In the genomic region with DNA sequence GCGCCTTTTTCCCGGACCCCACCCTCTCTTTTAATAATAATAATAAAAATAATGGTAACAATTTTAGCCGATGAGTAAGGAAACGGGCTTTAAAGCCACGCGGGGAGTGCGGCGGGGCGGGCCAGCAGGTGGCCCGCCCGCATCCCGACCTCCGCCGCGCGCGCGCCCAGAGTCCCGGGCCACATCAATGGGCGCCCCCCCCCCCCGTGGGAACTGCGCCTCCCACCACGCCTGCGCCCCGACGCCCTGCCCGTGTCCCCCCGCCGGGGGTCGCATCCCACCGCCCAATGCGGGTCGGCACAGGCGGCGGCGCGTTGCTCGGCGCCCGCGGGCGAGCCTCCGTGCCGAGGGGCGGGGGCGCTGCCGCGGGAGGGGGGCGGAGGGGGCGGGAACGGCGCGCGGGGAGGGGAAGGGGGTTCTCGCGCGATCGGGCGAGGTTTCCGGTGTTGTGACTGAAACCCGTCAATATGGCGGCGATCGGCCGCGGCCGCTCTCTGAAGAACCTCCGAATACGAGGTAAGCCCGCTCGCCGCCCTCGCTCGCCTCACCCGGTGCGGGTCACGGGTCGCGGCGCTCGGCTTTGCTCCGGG, we compare ENCODE assay signal across 7 mouse cellular contexts. TPM values are rescaled to one million over a fixed set of nuclear protein-coding genes. Genes with fewer than 3 reads are reported as not detected.
A peak's percentile ranks its signal among the peaks of the same experiment; 100 is the strongest.
DNase-seq lines count a peak whose midpoint lies in the region; ATAC-seq lines count a peak whose summit lies in the region.

A gene (plus strand): TSS at position 444 of the 590 bp plus-strand sequence.

- WGBS in intestine, embryonic 15.5 days = under 1% methylated on average over 66 of the region's 82 CpGs
- 0% methylated on average over 57 of the region's 82 CpGs for WGBS in limb, embryonic 10.5 days
- under 1% methylated on average over 40 of the region's 82 CpGs for WGBS in midbrain, embryonic 12.5 days

- peak within 1 kb of the TSS; percentile 85 for H3K4me2 ChIP-seq in intestine, embryonic 15.5 days (replicated peaks)
- peak within 1 kb of the TSS; percentile 79 for H3K4me2 ChIP-seq in midbrain, embryonic 12.5 days (replicated peaks)

- peaks cover 10% of the 10 kb centered on the region; the same call in 1 of the 2 replicates for H3K4me1 ChIP-seq in intestine, embryonic 15.5 days (replicated peaks)
- H3K4me1 ChIP-seq in limb, embryonic 10.5 days = peaks cover 23% of the 10 kb centered on the region
- H3K4me1 ChIP-seq in midbrain, embryonic 12.5 days = peaks cover 20% of the 10 kb centered on the region

- H3K27me3 ChIP-seq in intestine, embryonic 15.5 days (replicated peaks) = no peaks in the 10 kb centered on the region
- H3K27me3 ChIP-seq in limb, embryonic 10.5 days (ENCODE audit: low read depth, poor library complexity, severe bottlenecking) = no peaks in the 10 kb centered on the region
- no peaks in the 10 kb centered on the region for H3K27me3 ChIP-seq in midbrain, embryonic 12.5 days

- H3K27ac ChIP-seq in intestine, embryonic 15.5 days = peak within 1 kb of the TSS; percentile 96
- H3K27ac ChIP-seq in limb, embryonic 10.5 days = peak within 1 kb of the TSS; percentile 97
- peak within 1 kb of the TSS; percentile 96 for H3K27ac ChIP-seq in midbrain, embryonic 12.5 days (replicated peaks)

- H3K4me3 ChIP-seq in intestine, embryonic 15.5 days (replicated peaks) = peak within 1 kb of the TSS; percentile 92
- H3K4me3 ChIP-seq in limb, embryonic 10.5 days = peak within 1 kb of the TSS; percentile 94
- peak within 1 kb of the TSS; percentile 95 for H3K4me3 ChIP-seq in midbrain, embryonic 12.5 days

- H3K36me3 ChIP-seq in intestine, embryonic 15.5 days = no peaks in the 10 kb centered on the region
- H3K36me3 ChIP-seq in limb, embryonic 10.5 days = no peaks in the 10 kb centered on the region
- H3K36me3 ChIP-seq in midbrain, embryonic 12.5 days = no peaks in the 10 kb centered on the region

- DNase-seq in adrenal gland, adult (ENCODE audit: inconsistent age in 2 of 2, low spot score in 1 of 2) = peak; percentile 86 to 96
- peak; percentile 91 for DNase-seq in embryo, embryonic 10 days (ENCODE audit: low spot score)
- peak; percentile 84 for DNase-seq in gastrocnemius, postnatal 25 days
- DNase-seq in limb, embryonic 10.5 days (ENCODE audit: low spot score) = peak; percentile 93
- peak; percentile 67 for DNase-seq in skeletal muscle tissue, adult 2 months (ENCODE audit: low read depth, low spot score)

- H3K9ac ChIP-seq in intestine, embryonic 15.5 days = peak within 1 kb of the TSS; percentile 93
- peak within 1 kb of the TSS; percentile 87 for H3K9ac ChIP-seq in midbrain, embryonic 12.5 days (replicated peaks)

- ATAC-seq in intestine, embryonic 15.5 days = peak; percentile 91
- ATAC-seq in midbrain, embryonic 12.5 days (ENCODE audit: low FRiP score, low read depth) = peak; percentile 87

- no peaks in the 10 kb centered on the region for H3K9me3 ChIP-seq in intestine, embryonic 15.5 days
- H3K9me3 ChIP-seq in limb, embryonic 10.5 days (replicated peaks) = no peaks in the 10 kb centered on the region
- no peaks in the 10 kb centered on the region for H3K9me3 ChIP-seq in midbrain, embryonic 12.5 days

RNA-seq across cellular contexts. Expression of the gene that starts here (rescaled TPM):
- total RNA-seq in gastrocnemius, postnatal 25 days (2021) = 1 to 10 TPM; 7.8 to 7.9 TPM
- 32.6 and 36.9 TPM in 2 replicates for polyA plus RNA-seq in intestine, embryonic 15.5 days (2015; fragmentation: Nextera tagmentation; extraction: Ambion mirVana)
- 33.3 and 37.7 TPM in 2 replicates for polyA plus RNA-seq in limb, embryonic 10.5 days (2016; fragmentation: Nextera tagmentation; extraction: Ambion mirVana)
- polyA plus RNA-seq in midbrain, embryonic 12.5 days (2016; fragmentation: Nextera tagmentation; extraction: Ambion mirVana) = 54.7 and 59.0 TPM in 2 replicates

Comparison
In these comparisons a context has a peak if more than half of its experiments do, and no peak if none do; other contexts are left out.
1. Peak in every context shown above with its lines: DNase-seq, ATAC-seq, H3K4me3 ChIP-seq and H3K27ac ChIP-seq.